Mouse (Mus musculus): ENCODE results near the gene Vps29. TPM values are rescaled to one million over a fixed set of nuclear protein-coding genes. Genes with fewer than 3 reads are reported as not detected.

Gene Vps29
- polyA plus RNA-seq, 1 experiment from 2014 or later = 221 TPM

GRCm38 (mm10) chr5:122397495-122397894, 43.3 kb downstream of the Vps29 start:
- Histone ChIP-seq H3K4me3 (ENCODE audit: low read depth, low read length) (no peak overlapping the region), H3K27ac (ENCODE audit: low read length) (no peak overlapping the region), H3K27me3 (ENCODE audit: control insufficient read depth, insufficient read depth, low read length) (no peaks in the 10 kb centered on the region), H3K36me3 (ENCODE audit: control insufficient read depth, insufficient read depth, low read length) (peaks cover 21% of the 10 kb centered on the region), H3K9ac (replicated peaks; ENCODE audit: low read depth, low read length) (no peak overlapping the region), H3K9me3 (ENCODE audit: control insufficient read depth, low read depth, low read length) (no peaks in the 10 kb centered on the region), H3K4me2 (replicated peaks; ENCODE audit: low read depth, low read length) (no peak overlapping the region), H3K4me1 (ENCODE audit: control insufficient read depth, insufficient read depth, low read length) (peaks cover 9% of the 10 kb centered on the region; the same call in 1 of the 2 replicates)
- 89% methylated on average over 8 of the region's 8 CpGs for WGBS
- ATAC-seq (ENCODE audit: insufficient number of reproducible peaks, insufficient read depth, low FRiP score, low read depth) = no peak

GRCm38 (mm10) chr5:122399871-122400270, 45.7 kb downstream of the Vps29 start:
- Histone ChIP-seq H3K4me3 (ENCODE audit: low read depth, low read length) (no peak overlapping the region), H3K4me1 (ENCODE audit: control insufficient read depth, insufficient read depth, low read length) (0 out of 2 replicates have a peak, but pooled peaks cover 4% of the 10 kb centered on the region), H3K27ac (ENCODE audit: low read length) (peak overlapping the region; percentile 30; the same call in 1 of the 2 replicates), H3K9me3 (ENCODE audit: control insufficient read depth, low read depth, low read length) (no peaks in the 10 kb centered on the region), H3K36me3 (ENCODE audit: control insufficient read depth, insufficient read depth, low read length) (peaks cover 44% of the 10 kb centered on the region), H3K4me2 (replicated peaks; ENCODE audit: low read depth, low read length) (no peak overlapping the region), H3K27me3 (ENCODE audit: control insufficient read depth, insufficient read depth, low read length) (no peaks in the 10 kb centered on the region), H3K9ac (replicated peaks; ENCODE audit: low read depth, low read length) (no peak overlapping the region)
- ATAC-seq (ENCODE audit: insufficient number of reproducible peaks, insufficient read depth, low FRiP score, low read depth) = no peak
- 69% methylated on average over 8 of the region's 8 CpGs for whole genome bisulfite sequencing

- Histone ChIP-seq H3K4me2 (replicated peaks; ENCODE audit: low read depth, low read length) (no peak overlapping the region), H3K36me3 (ENCODE audit: control insufficient read depth, insufficient read depth, low read length) (peaks cover 53% of the 10 kb centered on the region)
Observed at GRCm38 (mm10) chr5:122400628-122401302, 46.6 kb downstream of the Vps29 start.

GRCm38 (mm10) chr5:122401303-122401640, 47.1 kb downstream of the Vps29 start:
- H3K4me1 ChIP-seq (ENCODE audit: control insufficient read depth, insufficient read depth, low read length) = 0 out of 2 replicates have a peak, but pooled peaks cover 4% of the 10 kb centered on the region
- ATAC-seq (ENCODE audit: insufficient number of reproducible peaks, insufficient read depth, low FRiP score, low read depth) = peak; percentile 73; the same call in 1 of the 2 replicates
- H3K27me3 ChIP-seq (ENCODE audit: control insufficient read depth, insufficient read depth, low read length) = no peaks in the 10 kb centered on the region
- peaks cover 58% of the 10 kb centered on the region for H3K36me3 ChIP-seq (ENCODE audit: control insufficient read depth, insufficient read depth, low read length)
- WGBS = 23% methylated on average over 8 of the region's 8 CpGs
- H3K9me3 ChIP-seq (ENCODE audit: control insufficient read depth, low read depth, low read length) = no peaks in the 10 kb centered on the region
- no peak overlapping the region for H3K27ac ChIP-seq (ENCODE audit: low read length)
- H3K4me3 ChIP-seq (ENCODE audit: low read depth, low read length) = no peak overlapping the region
- no peak overlapping the region for H3K9ac ChIP-seq (replicated peaks; ENCODE audit: low read depth, low read length)
- H3K4me2 ChIP-seq (replicated peaks; ENCODE audit: low read depth, low read length) = no peak overlapping the region

More at GRCm38 (mm10) chr5:122400628-122401302, 46.6 kb downstream of the Vps29 start:
- Histone ChIP-seq H3K9ac (replicated peaks; ENCODE audit: low read depth, low read length) (no peak overlapping the region), H3K4me1 (ENCODE audit: control insufficient read depth, insufficient read depth, low read length) (0 out of 2 replicates have a peak, but pooled peaks cover 4% of the 10 kb centered on the region), H3K27me3 (ENCODE audit: control insufficient read depth, insufficient read depth, low read length) (no peaks in the 10 kb centered on the region), H3K27ac (ENCODE audit: low read length) (peak overlapping the region; percentile 30; the same call in 1 of the 2 replicates), H3K4me3 (ENCODE audit: low read depth, low read length) (no peak overlapping the region), H3K9me3 (ENCODE audit: control insufficient read depth, low read depth, low read length) (no peaks in the 10 kb centered on the region)
- 46% methylated on average over 18 of the region's 18 CpGs for WGBS
- ATAC-seq (ENCODE audit: insufficient number of reproducible peaks, insufficient read depth, low FRiP score, low read depth) = peak; percentile 59; the same call in 1 of the 2 replicates

GRCm38 (mm10) chr5:122402160-122402559, 48.0 kb downstream of the Vps29 start:
- Histone ChIP-seq H3K27ac (ENCODE audit: low read length) (no peak overlapping the region), H3K36me3 (ENCODE audit: control insufficient read depth, insufficient read depth, low read length) (peaks cover 59% of the 10 kb centered on the region), H3K4me1 (ENCODE audit: control insufficient read depth, insufficient read depth, low read length) (0 out of 2 replicates have a peak, but pooled peaks cover 4% of the 10 kb centered on the region), H3K4me2 (replicated peaks; ENCODE audit: low read depth, low read length) (no peak overlapping the region), H3K9ac (replicated peaks; ENCODE audit: low read depth, low read length) (no peak overlapping the region), H3K4me3 (ENCODE audit: low read depth, low read length) (no peak overlapping the region), H3K27me3 (ENCODE audit: control insufficient read depth, insufficient read depth, low read length) (no peaks in the 10 kb centered on the region), H3K9me3 (ENCODE audit: control insufficient read depth, low read depth, low read length) (no peaks in the 10 kb centered on the region)
- WGBS = 80% methylated on average over 13 of the region's 13 CpGs
- ATAC-seq (ENCODE audit: insufficient number of reproducible peaks, insufficient read depth, low FRiP score, low read depth) = no peak

- no peaks in the 10 kb centered on the region for H3K9me3 ChIP-seq (ENCODE audit: control insufficient read depth, low read depth, low read length)
- 86% methylated on average over 5 of the region's 5 CpGs for WGBS
- peaks cover 58% of the 10 kb centered on the region for H3K36me3 ChIP-seq (ENCODE audit: control insufficient read depth, insufficient read depth, low read length)
- ATAC-seq (ENCODE audit: insufficient number of reproducible peaks, insufficient read depth, low FRiP score, low read depth) = no peak
- H3K4me1 ChIP-seq (ENCODE audit: control insufficient read depth, insufficient read depth, low read length) = 0 out of 2 replicates have a peak, but pooled peaks cover 4% of the 10 kb centered on the region
- no peak overlapping the region for H3K4me3 ChIP-seq (ENCODE audit: low read depth, low read length)
- no peak overlapping the region for H3K9ac ChIP-seq (replicated peaks; ENCODE audit: low read depth, low read length)
- H3K27me3 ChIP-seq (ENCODE audit: control insufficient read depth, insufficient read depth, low read length) = no peaks in the 10 kb centered on the region
- no peak overlapping the region for H3K27ac ChIP-seq (ENCODE audit: low read length)
- H3K4me2 ChIP-seq (replicated peaks; ENCODE audit: low read depth, low read length) = no peak overlapping the region
Observed at GRCm38 (mm10) chr5:122402772-122403171, 48.6 kb downstream of the Vps29 start.

GRCm38 (mm10) chr5:122403362-122403761, 49.2 kb downstream of the Vps29 start:
- Histone ChIP-seq H3K27me3 (ENCODE audit: control insufficient read depth, insufficient read depth, low read length) (no peaks in the 10 kb centered on the region), H3K4me1 (ENCODE audit: control insufficient read depth, insufficient read depth, low read length) (0 out of 2 replicates have a peak, but pooled peaks cover 4% of the 10 kb centered on the region), H3K4me2 (replicated peaks; ENCODE audit: low read depth, low read length) (no peak overlapping the region), H3K9ac (replicated peaks; ENCODE audit: low read depth, low read length) (no peak overlapping the region), H3K9me3 (ENCODE audit: control insufficient read depth, low read depth, low read length) (no peaks in the 10 kb centered on the region), H3K4me3 (ENCODE audit: low read depth, low read length) (no peak overlapping the region), H3K36me3 (ENCODE audit: control insufficient read depth, insufficient read depth, low read length) (peaks cover 58% of the 10 kb centered on the region), H3K27ac (ENCODE audit: low read length) (no peak overlapping the region)
- 90% methylated on average over 12 of the region's 12 CpGs for WGBS
- ATAC-seq (ENCODE audit: insufficient number of reproducible peaks, insufficient read depth, low FRiP score, low read depth) = no peak

GRCm38 (mm10) chr5:122405537-122405936, 51.4 kb downstream of the Vps29 start:
- Histone ChIP-seq H3K4me3 (ENCODE audit: low read depth, low read length) (no peak overlapping the region), H3K27me3 (ENCODE audit: control insufficient read depth, insufficient read depth, low read length) (no peaks in the 10 kb centered on the region), H3K36me3 (ENCODE audit: control insufficient read depth, insufficient read depth, low read length) (peaks cover 53% of the 10 kb centered on the region), H3K4me1 (ENCODE audit: control insufficient read depth, insufficient read depth, low read length) (0 out of 2 replicates have a peak, but pooled peaks cover 4% of the 10 kb centered on the region), H3K27ac (ENCODE audit: low read length) (no peak overlapping the region), H3K9me3 (ENCODE audit: control insufficient read depth, low read depth, low read length) (no peaks in the 10 kb centered on the region), H3K4me2 (replicated peaks; ENCODE audit: low read depth, low read length) (no peak overlapping the region), H3K9ac (replicated peaks; ENCODE audit: low read depth, low read length) (no peak overlapping the region)
- no peak for ATAC-seq (ENCODE audit: insufficient number of reproducible peaks, insufficient read depth, low FRiP score, low read depth)
- 78% methylated on average over 10 of the region's 10 CpGs for WGBS
